Mouse (Mus musculus): ENCODE measurements around the gene Nr3c2. TPM values are rescaled to one million over a fixed set of nuclear protein-coding genes. Genes with fewer than 3 reads are reported as not detected.

Nr3c2 gene
- polyA plus RNA-seq, 1 experiment: 1.2 TPM

- Histone ChIP-seq H3K9ac (ENCODE audit: low read depth, poor library complexity, severe bottlenecking) (no peak overlapping the region), H3K27me3 (ENCODE audit: control insufficient read depth, insufficient read depth, low read length, poor library complexity, severe bottlenecking) (no peaks in the 10 kb centered on the region), H3K27ac (ENCODE audit: insufficient read depth, low read length) (no peak overlapping the region), H3K36me3 (ENCODE audit: control insufficient read depth, insufficient read depth, low read length, poor library complexity, severe bottlenecking) (no peaks in the 10 kb centered on the region), H3K4me3 (ENCODE audit: low read depth, low read length) (no peak overlapping the region), H3K4me1 (ENCODE audit: control insufficient read depth, insufficient read depth, low read length) (no peaks in the 10 kb centered on the region), H3K9me3 (replicated peaks; ENCODE audit: control insufficient read depth, insufficient read depth, low read length, poor library complexity, severe bottlenecking) (no peaks in the 10 kb centered on the region)
- TF ChIP-seq CTCF (IDR thresholded peaks at IDR 0.05; ENCODE audit: low read depth, low read length) (no peak), POLR2A (IDR thresholded peaks at IDR 0.05; ENCODE audit: insufficient read depth, low read length) (no peak), EP300 (IDR thresholded peaks at IDR 0.05; ENCODE audit: insufficient read depth, low read depth, low read length) (no peak)
These were observed 315.4 kb downstream of the Nr3c2 start for GRCm38 (mm10) chr8:77214665-77215064.

GRCm38 (mm10) chr8:77215191-77215590, 315.9 kb downstream of the Nr3c2 start:
- TF ChIP-seq CTCF (IDR thresholded peaks at IDR 0.05; ENCODE audit: low read depth, low read length) (no peak), POLR2A (IDR thresholded peaks at IDR 0.05; ENCODE audit: insufficient read depth, low read length) (no peak), EP300 (IDR thresholded peaks at IDR 0.05; ENCODE audit: insufficient read depth, low read depth, low read length) (no peak)
- Histone ChIP-seq H3K36me3 (ENCODE audit: control insufficient read depth, insufficient read depth, low read length, poor library complexity, severe bottlenecking) (no peaks in the 10 kb centered on the region), H3K4me3 (ENCODE audit: low read depth, low read length) (no peak overlapping the region), H3K9me3 (replicated peaks; ENCODE audit: control insufficient read depth, insufficient read depth, low read length, poor library complexity, severe bottlenecking) (no peaks in the 10 kb centered on the region), H3K27me3 (ENCODE audit: control insufficient read depth, insufficient read depth, low read length, poor library complexity, severe bottlenecking) (no peaks in the 10 kb centered on the region), H3K27ac (ENCODE audit: insufficient read depth, low read length) (no peak overlapping the region), H3K4me1 (ENCODE audit: control insufficient read depth, insufficient read depth, low read length) (no peaks in the 10 kb centered on the region), H3K9ac (ENCODE audit: low read depth, poor library complexity, severe bottlenecking) (no peak overlapping the region)

GRCm38 (mm10) chr8:77223123-77223522, 323.9 kb downstream of the Nr3c2 start:
- no peak overlapping the region for H3K9ac ChIP-seq (ENCODE audit: low read depth, poor library complexity, severe bottlenecking)
- TF ChIP-seq POLR2A (IDR thresholded peaks at IDR 0.05; ENCODE audit: insufficient read depth, low read length): no peak
- TF ChIP-seq CTCF (IDR thresholded peaks at IDR 0.05; ENCODE audit: low read depth, low read length): peak; percentile 7
- no peak for TF ChIP-seq EP300 (IDR thresholded peaks at IDR 0.05; ENCODE audit: insufficient read depth, low read depth, low read length)
- no peaks in the 10 kb centered on the region for H3K9me3 ChIP-seq (replicated peaks; ENCODE audit: control insufficient read depth, insufficient read depth, low read length, poor library complexity, severe bottlenecking)

DNA sequence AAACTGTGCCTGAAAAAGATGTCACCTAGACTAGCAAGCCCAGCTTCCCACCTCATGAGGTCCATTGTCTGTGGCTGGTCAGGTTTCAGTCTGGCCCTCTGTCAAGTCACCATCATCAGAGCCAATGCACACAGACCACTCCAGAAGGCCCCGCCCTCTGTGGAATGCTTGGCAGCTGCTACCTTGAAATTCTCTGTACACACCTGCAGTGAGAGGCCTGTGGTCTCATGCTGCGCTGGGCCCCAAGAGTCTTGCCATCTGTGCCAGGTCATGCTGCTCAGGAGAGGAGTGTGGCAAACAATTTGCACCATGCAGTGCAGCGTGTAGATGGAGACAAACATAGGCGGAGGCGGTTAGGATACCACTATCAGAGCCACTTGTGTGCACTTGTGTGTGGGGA, 328.5 kb downstream of the Nr3c2 start:
- Histone ChIP-seq H3K4me3 (ENCODE audit: low read depth, low read length) (no peak overlapping the region), H3K27ac (ENCODE audit: insufficient read depth, low read length) (no peak overlapping the region), H3K27me3 (ENCODE audit: control insufficient read depth, insufficient read depth, low read length, poor library complexity, severe bottlenecking) (no peaks in the 10 kb centered on the region), H3K9ac (ENCODE audit: low read depth, poor library complexity, severe bottlenecking) (no peak overlapping the region), H3K9me3 (replicated peaks; ENCODE audit: control insufficient read depth, insufficient read depth, low read length, poor library complexity, severe bottlenecking) (no peaks in the 10 kb centered on the region), H3K4me1 (ENCODE audit: control insufficient read depth, insufficient read depth, low read length) (no peaks in the 10 kb centered on the region), H3K36me3 (ENCODE audit: control insufficient read depth, insufficient read depth, low read length, poor library complexity, severe bottlenecking) (no peaks in the 10 kb centered on the region)
- TF ChIP-seq POLR2A (IDR thresholded peaks at IDR 0.05; ENCODE audit: insufficient read depth, low read length) (no peak), EP300 (IDR thresholded peaks at IDR 0.05; ENCODE audit: insufficient read depth, low read depth, low read length) (no peak), CTCF (IDR thresholded peaks at IDR 0.05; ENCODE audit: low read depth, low read length) (no peak)

More at GRCm38 (mm10) chr8:77223123-77223522, 323.9 kb downstream of the Nr3c2 start:
- H3K27ac ChIP-seq (ENCODE audit: insufficient read depth, low read length): no peak overlapping the region
- H3K4me3 ChIP-seq (ENCODE audit: low read depth, low read length): no peak overlapping the region
- H3K27me3 ChIP-seq (ENCODE audit: control insufficient read depth, insufficient read depth, low read length, poor library complexity, severe bottlenecking): no peaks in the 10 kb centered on the region
- H3K4me1 ChIP-seq (ENCODE audit: control insufficient read depth, insufficient read depth, low read length): no peaks in the 10 kb centered on the region
- H3K36me3 ChIP-seq (ENCODE audit: control insufficient read depth, insufficient read depth, low read length, poor library complexity, severe bottlenecking): no peaks in the 10 kb centered on the region

DNA sequence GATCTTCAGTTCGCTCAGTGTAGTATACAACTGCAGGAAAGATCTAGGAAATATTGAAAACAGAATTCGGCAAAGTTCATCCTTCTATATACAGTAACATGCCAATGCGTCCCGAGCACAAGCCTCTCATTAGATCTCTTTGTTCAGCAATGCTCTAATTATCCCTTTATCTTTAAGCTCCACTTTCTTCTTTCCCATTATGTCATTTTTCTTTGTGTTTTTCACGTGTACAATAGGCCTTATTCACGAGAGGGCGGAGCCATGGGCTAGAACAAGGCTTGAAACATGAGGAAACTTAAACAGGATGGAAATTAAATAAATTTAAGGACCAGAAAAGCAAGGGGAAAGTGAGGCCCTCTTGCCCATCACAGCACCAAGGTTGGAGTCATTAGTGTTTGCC, 329.4 kb downstream of the Nr3c2 start:
- Histone ChIP-seq H3K27me3 (ENCODE audit: control insufficient read depth, insufficient read depth, low read length, poor library complexity, severe bottlenecking) (no peaks in the 10 kb centered on the region), H3K36me3 (ENCODE audit: control insufficient read depth, insufficient read depth, low read length, poor library complexity, severe bottlenecking) (no peaks in the 10 kb centered on the region), H3K9me3 (replicated peaks; ENCODE audit: control insufficient read depth, insufficient read depth, low read length, poor library complexity, severe bottlenecking) (no peaks in the 10 kb centered on the region), H3K4me3 (ENCODE audit: low read depth, low read length) (no peak overlapping the region), H3K9ac (ENCODE audit: low read depth, poor library complexity, severe bottlenecking) (no peak overlapping the region), H3K4me1 (ENCODE audit: control insufficient read depth, insufficient read depth, low read length) (no peaks in the 10 kb centered on the region), H3K27ac (ENCODE audit: insufficient read depth, low read length) (no peak overlapping the region)
- no peak for TF ChIP-seq POLR2A (IDR thresholded peaks at IDR 0.05; ENCODE audit: insufficient read depth, low read length)
- no peak for TF ChIP-seq CTCF (IDR thresholded peaks at IDR 0.05; ENCODE audit: low read depth, low read length)
- no peak for TF ChIP-seq EP300 (IDR thresholded peaks at IDR 0.05; ENCODE audit: insufficient read depth, low read depth, low read length)

DNA sequence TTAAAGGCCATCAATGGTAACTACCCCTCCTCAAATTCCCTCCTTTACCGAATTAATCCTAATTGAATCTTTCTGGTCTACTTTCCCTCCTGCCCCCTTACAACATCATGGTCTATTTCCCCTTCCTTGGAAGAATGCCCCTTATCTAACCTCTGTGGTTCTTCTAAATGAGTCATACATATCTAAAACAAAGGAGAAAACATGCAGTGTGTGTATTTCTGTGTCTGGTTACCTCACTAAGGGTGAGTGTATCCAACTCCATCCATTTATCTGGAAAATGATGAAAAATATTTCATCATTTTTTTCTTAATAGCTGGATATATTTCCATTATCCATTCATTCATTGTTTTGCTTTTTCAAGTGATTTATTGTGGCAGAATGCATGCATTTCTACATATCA, 332.0 kb downstream of the Nr3c2 start:
- H3K36me3 ChIP-seq (ENCODE audit: control insufficient read depth, insufficient read depth, low read length, poor library complexity, severe bottlenecking): no peaks in the 10 kb centered on the region
- H3K27ac ChIP-seq (ENCODE audit: insufficient read depth, low read length): no peak overlapping the region
- H3K4me3 ChIP-seq (ENCODE audit: low read depth, low read length): no peak overlapping the region
- no peak overlapping the region for H3K9ac ChIP-seq (ENCODE audit: low read depth, poor library complexity, severe bottlenecking)
- H3K9me3 ChIP-seq (replicated peaks; ENCODE audit: control insufficient read depth, insufficient read depth, low read length, poor library complexity, severe bottlenecking): no peaks in the 10 kb centered on the region
- TF ChIP-seq EP300 (IDR thresholded peaks at IDR 0.05; ENCODE audit: insufficient read depth, low read depth, low read length) (no peak), POLR2A (IDR thresholded peaks at IDR 0.05; ENCODE audit: insufficient read depth, low read length) (no peak), CTCF (IDR thresholded peaks at IDR 0.05; ENCODE audit: low read depth, low read length) (no peak)
- H3K27me3 ChIP-seq (ENCODE audit: control insufficient read depth, insufficient read depth, low read length, poor library complexity, severe bottlenecking): no peaks in the 10 kb centered on the region
- H3K4me1 ChIP-seq (ENCODE audit: control insufficient read depth, insufficient read depth, low read length): no peaks in the 10 kb centered on the region
